Mouse (Mus musculus) forebrain, embryonic 15.5 days (tissue): ENCODE results near the gene Gm13212. TPM values are rescaled to one million over a fixed set of nuclear protein-coding genes. Genes with fewer than 3 reads are reported as not detected.
"Not testable (repeated sequence)": the region's sequence is repeated elsewhere in the genome, so short reads cannot be mapped to it uniquely, and the experiment has no call there.

Experiments used
- ATAC-seq: fragments of 200-750 bp; cut with Nextera tagmentation; replicated peaks from 2 replicates; pipeline ENCODE4 v1.8.0; 2017; ENCODE audit warnings: mild to moderate bottlenecking, moderate TSS enrichment, moderate library complexity
- H3K27ac ChIP-seq: fragments of 300-500 bp; sonication (generic); replicated peaks from 2 replicates; pipeline ENCODE4 v1.5.1; 2015; ENCODE audit warnings: mild to moderate bottlenecking, inconsistent platforms
- H3K27me3 ChIP-seq: fragments of 300-500 bp; sonication (generic); 2 replicates; pipeline ENCODE4 v1.6.1; 2015; ENCODE audit warnings: inconsistent platforms
- H3K36me3 ChIP-seq: fragments of 300-500 bp; sonication (generic); 2 replicates; pipeline ENCODE4 v1.6.1; 2015; ENCODE audit warnings: mild to moderate bottlenecking, inconsistent platforms
- H3K4me1 ChIP-seq: fragments of 300-500 bp; sonication (generic); 2 replicates; pipeline ENCODE4 v1.6.1; 2015; ENCODE audit warnings: inconsistent platforms
- H3K4me2 ChIP-seq: fragments of 300-500 bp; sonication (generic); replicated peaks from 2 replicates; pipeline ENCODE4 v1.6.1; 2015; ENCODE audit warnings: mild to moderate bottlenecking, inconsistent platforms
- H3K4me3 ChIP-seq: fragments of 300-500 bp; sonication (generic); 2 replicates; pipeline ENCODE4 v1.5.1; 2015; ENCODE audit warnings: mild to moderate bottlenecking, inconsistent platforms
- H3K9ac ChIP-seq: fragments of 300-500 bp; sonication (generic); replicated peaks from 2 replicates; pipeline ENCODE4 v1.6.1; 2015; ENCODE audit warnings: mild to moderate bottlenecking, inconsistent platforms
- H3K9me3 ChIP-seq: fragments of 300-500 bp; sonication (generic); 2 replicates; pipeline ENCODE4 v1.6.1; 2016; ENCODE audit warnings: inconsistent platforms
- WGBS: fragments of 180-500 bp; shearing (Covaris S2); methylation state at CpG from one replicate; pipeline ENCODE4 v1.1.7; 2015; ENCODE audit warnings: mixed read lengths; 5-methylcytosine and 5-hydroxymethylcytosine counted together
- polyA plus RNA-seq: library from polyadenylated mRNA; unstranded; fragments of >200 nt; fragmentation: Nextera tagmentation; extraction: Ambion mirVana; gene quantifications from 2 replicates; pipeline ENCODE4 v1.2.1, GENCODE M21; 2015

Gene Gm13212
- polyA plus RNA-seq = 0.06 and 0.22 TPM in 2 replicates

GRCm38 (mm10) chr4:145585078-145585477 is at the start of gene Gm13212:
Gm13212 (plus strand) TSS chr4:145585166.
- H3K4me3 ChIP-seq, H3K27ac ChIP-seq, H3K4me2 ChIP-seq, ATAC-seq, H3K27me3 ChIP-seq, H3K36me3 ChIP-seq, H3K9ac ChIP-seq, H3K9me3 ChIP-seq, H3K4me1 ChIP-seq: not testable (repeated sequence)
- WGBS = 26% methylated on average over 11 of the region's 11 CpGs

DNA sequence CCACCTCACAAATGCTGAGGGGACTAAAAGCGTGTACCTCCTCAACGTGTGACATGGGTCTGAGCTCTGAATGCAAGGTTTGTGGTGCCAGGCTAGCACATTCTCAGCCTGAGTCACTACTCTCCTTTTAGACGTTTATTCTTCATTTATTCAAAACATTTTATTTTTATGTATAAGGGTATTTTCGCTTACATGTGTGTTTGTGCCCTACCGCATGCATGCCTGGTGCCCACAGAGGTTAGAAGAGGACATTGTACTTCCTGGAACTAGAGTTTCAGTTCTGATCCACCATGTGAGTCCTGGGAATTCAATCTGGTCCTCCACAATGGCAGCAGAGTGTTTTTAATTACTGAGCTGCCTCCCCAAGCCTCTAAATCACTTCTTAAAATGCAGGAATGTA is 41.1 kb upstream of the Gm13212 start:
- WGBS = 83% methylated on average over 5 of the region's 5 CpGs
- H3K4me2 ChIP-seq = not testable (repeated sequence)

DNA sequence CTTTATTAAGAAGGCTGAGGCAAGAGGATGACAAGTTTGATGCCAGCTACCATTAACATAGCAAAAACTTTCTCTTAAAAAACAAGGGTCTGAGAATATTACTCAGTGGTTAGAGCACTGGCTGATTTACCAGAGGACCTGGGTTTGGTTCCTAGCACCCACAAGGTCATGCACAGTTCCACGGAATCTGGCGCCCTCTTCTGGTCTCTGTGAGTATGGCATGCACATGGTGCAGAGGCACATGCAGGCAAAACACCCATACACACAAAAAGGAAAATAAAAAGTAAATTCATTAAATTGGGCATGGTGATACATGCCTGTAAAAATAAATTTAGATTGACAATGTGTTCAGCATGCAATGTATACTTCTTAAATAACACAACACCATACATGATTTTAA is 39.9 kb upstream of the Gm13212 start:
- H3K9ac ChIP-seq, ATAC-seq, H3K4me1 ChIP-seq, H3K36me3 ChIP-seq, H3K4me3 ChIP-seq, H3K27me3 ChIP-seq, H3K4me2 ChIP-seq, H3K27ac ChIP-seq: not testable (repeated sequence)
- H3K9me3 ChIP-seq = peaks cover 41% of the 10 kb centered on the region
- 33% methylated on average over 2 of the region's 2 CpGs for WGBS

More for the DNA sequence above, 41.1 kb upstream of the Gm13212 start:
- peaks cover 39% of the 10 kb centered on the region for H3K9me3 ChIP-seq
- not testable (repeated sequence) for H3K9ac ChIP-seq, H3K27me3 ChIP-seq, H3K4me3 ChIP-seq, H3K36me3 ChIP-seq, ATAC-seq, H3K4me1 ChIP-seq, H3K27ac ChIP-seq

- peaks cover 41% of the 10 kb centered on the region for H3K9me3 ChIP-seq
- WGBS = 78% methylated on average over 6 of the region's 6 CpGs
- not testable (repeated sequence) for H3K4me3 ChIP-seq, ATAC-seq, H3K36me3 ChIP-seq, H3K9ac ChIP-seq, H3K4me1 ChIP-seq, H3K27ac ChIP-seq, H3K27me3 ChIP-seq, H3K4me2 ChIP-seq
These were observed 39.1 kb upstream of the Gm13212 start for GRCm38 (mm10) chr4:145545734-145546349.

DNA sequence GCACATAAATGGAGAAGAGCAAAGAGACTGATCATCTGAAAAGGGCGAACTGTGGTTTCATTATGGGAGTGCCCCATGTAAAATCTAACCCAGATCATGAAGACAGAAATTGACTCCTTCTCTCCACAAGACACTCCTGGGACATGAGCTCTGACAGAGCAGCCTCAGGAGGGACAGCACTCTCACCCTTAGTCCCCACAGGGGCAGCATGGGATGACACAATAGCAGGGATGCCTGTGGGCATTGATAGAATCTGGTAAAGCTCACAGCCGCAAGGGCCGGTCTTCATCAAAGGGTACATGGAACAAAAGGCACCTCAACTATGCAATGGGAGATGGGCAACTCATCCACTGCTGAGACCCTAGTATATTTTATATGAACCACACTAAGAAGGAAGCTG is 38.5 kb upstream of the Gm13212 start:
- not testable (repeated sequence) for H3K27me3 ChIP-seq, H3K4me1 ChIP-seq, H3K4me3 ChIP-seq, H3K4me2 ChIP-seq, H3K36me3 ChIP-seq, H3K9ac ChIP-seq, H3K27ac ChIP-seq, ATAC-seq
- 89% methylated on average over 3 of the region's 3 CpGs for WGBS
- peaks cover 37% of the 10 kb centered on the region for H3K9me3 ChIP-seq

DNA sequence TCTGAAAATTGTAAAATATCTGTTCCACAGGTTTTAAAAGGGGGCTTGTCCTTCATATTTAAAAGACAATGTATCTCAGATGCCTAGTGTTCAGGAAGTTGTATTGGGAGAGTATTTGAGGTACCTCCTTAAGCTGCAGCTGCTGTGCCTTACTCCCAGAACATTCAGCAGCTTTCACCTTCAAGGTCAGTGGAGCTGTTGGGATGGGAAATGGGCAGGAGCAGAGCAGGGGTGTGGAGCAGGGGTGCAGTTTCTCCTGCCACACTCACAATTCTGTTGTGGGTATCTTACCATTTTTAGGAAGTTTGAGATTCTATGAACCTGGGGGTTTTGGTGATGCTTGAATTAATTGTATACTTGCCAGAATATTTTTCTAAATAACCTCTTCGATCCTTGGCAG is 28.3 kb upstream of the Gm13212 start:
- ATAC-seq = no peak

DNA sequence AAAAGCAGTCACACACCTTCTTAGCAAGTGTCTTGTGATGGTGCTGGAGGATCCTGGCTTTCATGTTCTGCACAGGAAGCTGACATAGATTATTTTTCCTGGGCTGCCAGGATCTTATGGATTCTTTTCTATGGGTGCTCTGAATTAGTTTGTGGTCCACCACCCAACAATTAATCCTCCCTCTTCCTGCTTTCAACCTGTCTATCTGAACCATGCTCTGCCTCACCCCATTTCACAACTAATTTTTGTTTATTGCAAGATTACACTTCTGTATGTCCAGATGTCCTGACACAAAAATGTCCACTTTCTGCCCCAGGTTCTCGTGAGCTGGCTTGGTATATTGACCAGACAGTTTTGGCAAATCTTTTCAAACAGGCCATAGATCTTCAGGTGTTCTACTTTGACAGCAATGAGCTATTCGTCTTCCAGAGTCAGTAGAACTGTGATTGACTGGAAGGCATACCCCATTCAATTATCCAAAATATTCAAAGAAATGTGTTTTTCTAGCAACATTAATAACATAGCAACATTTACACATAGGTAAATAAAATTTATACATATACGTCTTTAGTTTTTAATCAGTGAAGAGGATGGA is 25.4 kb upstream of the Gm13212 start:
- H3K9me3 ChIP-seq = peaks cover 35% of the 10 kb centered on the region
- H3K36me3 ChIP-seq = no peaks in the 10 kb centered on the region
- no peak overlapping the region for H3K27ac ChIP-seq
- H3K4me2 ChIP-seq = no peak overlapping the region
- no peaks in the 10 kb centered on the region for H3K4me1 ChIP-seq
- H3K9ac ChIP-seq = no peak overlapping the region
- no peak for ATAC-seq
- no peak overlapping the region for H3K4me3 ChIP-seq
- WGBS = 40% methylated on average over 3 of the region's 3 CpGs
- H3K27me3 ChIP-seq = no peaks in the 10 kb centered on the region

More for the DNA sequence above, 28.3 kb upstream of the Gm13212 start:
- Histone ChIP-seq H3K4me1 (no peaks in the 10 kb centered on the region), H3K27me3 (no peaks in the 10 kb centered on the region), H3K9me3 (peaks cover 41% of the 10 kb centered on the region), H3K4me2 (no peak overlapping the region), H3K36me3 (no peaks in the 10 kb centered on the region), H3K9ac (no peak overlapping the region), H3K4me3 (no peak overlapping the region), H3K27ac (no peak overlapping the region)
- 64% methylated on average over 1 of the region's 1 CpGs for WGBS

GRCm38 (mm10) chr4:145564111-145564821 is 20.7 kb upstream of the Gm13212 start:
- H3K4me1 ChIP-seq = no peaks in the 10 kb centered on the region
- H3K9ac ChIP-seq = no peak overlapping the region
- peaks cover 32% of the 10 kb centered on the region for H3K9me3 ChIP-seq
- H3K4me2 ChIP-seq = no peak overlapping the region
- H3K36me3 ChIP-seq = no peaks in the 10 kb centered on the region
- no peak for ATAC-seq
- no peaks in the 10 kb centered on the region for H3K27me3 ChIP-seq
- H3K4me3 ChIP-seq = no peak overlapping the region
- no peak overlapping the region for H3K27ac ChIP-seq
- WGBS = 71% methylated on average over 3 of the region's 3 CpGs

DNA sequence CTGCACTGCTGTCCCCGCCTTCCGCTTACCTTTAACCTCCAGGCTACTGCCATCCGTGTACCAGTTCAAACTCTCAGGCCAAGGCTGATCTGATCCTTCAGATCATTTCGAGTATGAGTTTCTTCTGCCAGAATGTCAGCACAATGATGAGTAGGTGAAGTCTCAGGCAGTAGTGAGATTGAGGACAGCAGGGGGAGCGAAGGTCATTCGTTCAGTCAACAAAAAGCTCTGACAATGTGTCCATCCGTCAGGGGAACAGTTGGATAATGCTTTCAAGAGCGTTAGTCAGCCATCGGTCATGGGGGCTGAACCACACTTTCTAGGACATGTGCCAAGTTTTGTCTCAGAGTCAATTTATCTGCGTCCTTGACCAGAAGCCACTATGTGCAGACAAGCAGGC is 14.5 kb upstream of the Gm13212 start:
- not testable (repeated sequence) for ATAC-seq, H3K27me3 ChIP-seq, H3K36me3 ChIP-seq, H3K9ac ChIP-seq, H3K4me1 ChIP-seq, H3K27ac ChIP-seq, H3K4me3 ChIP-seq, H3K4me2 ChIP-seq
- peaks cover 12% of the 10 kb centered on the region for H3K9me3 ChIP-seq
- WGBS = 92% methylated on average over 9 of the region's 10 CpGs

GRCm38 (mm10) chr4:145576623-145577022 is 8.3 kb upstream of the Gm13212 start:
- WGBS = 91% methylated on average over 8 of the region's 8 CpGs
- not testable (repeated sequence) for H3K9ac ChIP-seq, H3K27ac ChIP-seq, H3K36me3 ChIP-seq, H3K4me2 ChIP-seq, H3K4me3 ChIP-seq, ATAC-seq, H3K27me3 ChIP-seq, H3K4me1 ChIP-seq
- peaks cover 22% of the 10 kb centered on the region for H3K9me3 ChIP-seq

GRCm38 (mm10) chr4:145580333-145580732 is 4.6 kb upstream of the Gm13212 start:
- H3K27me3 ChIP-seq, H3K4me1 ChIP-seq, ATAC-seq, H3K4me3 ChIP-seq, H3K9me3 ChIP-seq, H3K4me2 ChIP-seq, H3K27ac ChIP-seq, H3K36me3 ChIP-seq, H3K9ac ChIP-seq: not testable (repeated sequence)
- WGBS = 96% methylated on average over 1 of the region's 1 CpGs

GRCm38 (mm10) chr4:145586046-145586445 is 1.1 kb downstream of the Gm13212 start:
- not testable (repeated sequence) for H3K9ac ChIP-seq, H3K4me2 ChIP-seq, H3K36me3 ChIP-seq, H3K27me3 ChIP-seq, H3K4me3 ChIP-seq, H3K4me1 ChIP-seq, H3K27ac ChIP-seq, ATAC-seq, H3K9me3 ChIP-seq
- 88% methylated on average over 2 of the region's 2 CpGs for WGBS
